Mouse (Mus musculus): ENCODE measurements around the gene Olfr767.

DNA sequence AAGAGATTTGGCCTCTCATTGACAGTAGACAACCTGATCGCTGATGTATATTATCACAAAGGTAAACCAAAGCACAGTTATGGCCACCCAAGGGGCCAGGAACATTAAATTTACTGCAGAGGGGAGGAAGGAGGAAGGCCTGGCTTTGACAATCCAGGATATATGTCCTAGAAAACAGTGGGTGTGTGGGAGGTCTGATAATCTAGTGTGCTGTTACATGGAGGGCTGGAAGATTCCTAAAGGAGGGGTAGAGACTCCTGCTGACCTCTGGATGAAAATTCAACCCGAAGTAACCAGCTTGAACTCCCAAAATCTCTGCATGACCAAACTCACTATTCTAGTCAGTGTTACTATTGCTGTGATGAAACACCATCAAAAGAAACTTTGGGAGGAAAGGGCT lies 54.4 kb downstream of the Olfr767 start:
- no peak for TF ChIP-seq CTCF (IDR thresholded peaks at IDR 0.05; ENCODE audit: low read depth)
- no peak for TF ChIP-seq EP300 (IDR thresholded peaks at IDR 0.05; ENCODE audit: low read depth)

Measured in liver, postnatal 0 days (tissue).